Mouse (Mus musculus): Measurements from ENCODE around the gene St6galnac4. TPM values are rescaled to one million over a fixed set of nuclear protein-coding genes. Genes with fewer than 3 reads are reported as not detected.

Gene St6galnac4
- polyA plus RNA-seq (2014; fragmentation: Illumina TruSeq; extraction: RNeasy Lipid Tissue Mini Kit (QIAGEN cat#74804)), result 1.8 TPM

GRCm38 (mm10) chr2:32586871-32587351 lies at the start of gene St6galnac4:
Gene St6galnac4, plus strand, starts transcription at chr2:32587095.

GRCm38 (mm10) chr2:32570698-32571494 lies 16.0 kb upstream of the St6galnac4 start, which contains the start of gene Dpm2:
Gene Dpm2, plus strand, starts transcription at chr2:32570858.

DNA sequence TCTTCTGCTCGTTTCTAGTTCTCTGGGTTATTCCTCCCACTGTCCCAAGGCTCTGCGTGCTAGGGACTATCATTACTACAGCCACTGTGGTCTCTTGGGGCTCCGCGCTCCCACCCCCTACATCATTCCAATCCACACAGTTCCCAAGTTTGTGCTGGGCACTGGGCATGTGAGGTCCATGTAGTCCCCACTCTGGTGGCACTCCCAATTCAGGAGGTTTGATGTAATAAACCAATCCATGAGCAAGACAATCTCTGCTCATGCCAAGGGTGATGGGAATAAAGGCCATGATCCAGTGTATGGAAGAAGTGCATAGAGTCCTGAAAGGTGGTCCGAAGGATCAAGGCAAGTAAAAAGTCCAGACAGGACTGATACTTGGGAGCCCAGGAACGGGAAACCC lies 12.4 kb upstream of the St6galnac4 start, which contains the start of gene Pip5kl1:
Gene Pip5kl1, plus strand, starts transcription at position 301 of the 400 bp plus-strand sequence.

DNA sequence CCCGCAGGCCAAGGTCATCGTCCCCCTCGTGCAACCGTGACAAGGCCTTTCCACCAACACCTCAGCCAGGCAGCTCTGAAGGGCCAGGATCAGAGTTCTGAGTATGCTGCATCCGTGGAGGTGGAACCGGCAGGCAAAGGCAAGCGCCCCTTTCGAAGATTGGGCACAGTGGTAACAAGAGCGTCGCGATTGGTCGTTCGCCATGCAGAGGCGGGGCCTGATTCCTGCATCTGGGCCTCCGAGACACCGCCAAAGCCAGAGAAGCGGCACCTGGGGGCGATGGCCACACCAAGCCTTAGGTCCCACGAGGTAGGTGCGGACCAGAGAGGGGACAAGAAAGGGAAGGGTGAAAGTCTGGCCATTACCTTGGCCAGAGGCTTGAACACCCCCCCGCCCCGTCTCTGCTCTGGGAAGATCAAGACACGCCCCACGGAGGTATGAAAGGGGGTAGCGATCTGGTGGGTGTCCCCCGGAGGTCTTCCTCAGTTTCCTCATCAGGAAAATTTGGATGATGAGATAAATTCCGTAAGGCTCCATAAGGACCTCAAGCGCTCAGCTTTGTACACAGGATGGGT lies 11.2 kb upstream of the St6galnac4 start, which contains the start of gene 9430097D07Rik:
Gene 9430097D07Rik, minus strand, starts transcription at position 99 of the 575 bp plus-strand sequence.

DNA sequence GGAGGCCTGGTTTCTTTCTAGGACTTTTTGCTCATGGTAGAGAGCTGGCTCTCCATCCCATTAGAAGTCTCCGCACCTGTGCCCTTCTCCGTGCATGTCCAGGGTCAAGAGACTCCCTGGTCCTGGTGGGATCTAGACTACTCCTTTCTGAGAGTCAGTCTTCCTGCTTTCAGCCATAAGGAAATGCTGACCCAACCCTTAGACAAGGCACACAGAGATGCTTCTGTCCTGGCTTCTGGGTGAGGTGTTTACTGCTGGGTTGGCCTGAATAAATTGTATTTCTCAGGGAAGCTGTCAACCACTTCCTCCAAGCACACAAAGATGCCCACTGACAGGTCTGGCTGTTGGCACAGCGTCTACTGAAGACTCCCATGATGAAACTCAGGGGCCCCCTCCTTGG lies 12.5 kb downstream of the St6galnac4 start, which contains the start of gene St6galnac6:
Gene St6galnac6, plus strand, starts transcription at position 301 of the 400 bp plus-strand sequence.

DNA sequence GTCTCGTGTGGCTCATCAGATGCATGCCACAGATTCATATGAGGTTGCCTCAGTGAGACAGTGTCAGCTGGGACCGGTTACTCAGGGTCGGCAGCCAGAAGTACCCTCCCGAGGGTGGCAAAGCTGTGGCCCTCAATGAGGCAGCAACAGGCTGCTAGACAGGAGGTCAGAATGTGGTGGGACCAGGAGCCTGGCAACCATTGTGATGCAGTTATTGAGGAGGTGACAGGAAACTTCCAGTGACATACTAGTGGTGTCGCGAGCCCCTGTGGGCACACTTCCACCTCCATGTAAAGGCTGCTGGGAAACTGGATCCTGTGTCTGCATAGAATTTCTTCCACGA lies 34.6 kb downstream of the St6galnac4 start, which contains the start of gene Ak1:
Gene Ak1, plus strand, starts transcription at position 242 of the 343 bp plus-strand sequence.

GRCm38 (mm10) chr2:32646379-32647056 lies 59.6 kb downstream of the St6galnac4 start, which contains the start of gene Eng:
Gene Eng, plus strand, starts transcription at chr2:32646595.

Other genes with a start within 250 kb of the St6galnac4 start
- gene Ciz1, start 234.8 kb upstream of the St6galnac4 start, polyA plus RNA-seq (2014; fragmentation: Illumina TruSeq; extraction: RNeasy Lipid Tissue Mini Kit (QIAGEN cat#74804)), result 4.8 TPM
- 1.4 TPM for gene Dnm1, start 233.8 kb upstream of the St6galnac4 start, polyA plus RNA-seq (2014; fragmentation: Illumina TruSeq; extraction: RNeasy Lipid Tissue Mini Kit (QIAGEN cat#74804))
- 1.7 TPM for gene 1110008P14Rik, start 205.2 kb upstream of the St6galnac4 start, polyA plus RNA-seq (2014; fragmentation: Illumina TruSeq; extraction: RNeasy Lipid Tissue Mini Kit (QIAGEN cat#74804))
- gene Lcn2, start 198.8 kb upstream of the St6galnac4 start, polyA plus RNA-seq (2014; fragmentation: Illumina TruSeq; extraction: RNeasy Lipid Tissue Mini Kit (QIAGEN cat#74804)), result 5.6 TPM
- gene Ptges2, start 191.2 kb upstream of the St6galnac4 start, polyA plus RNA-seq (2014; fragmentation: Illumina TruSeq; extraction: RNeasy Lipid Tissue Mini Kit (QIAGEN cat#74804)), result 1.9 TPM
- 0.83 TPM for gene Naif1, start 136.6 kb upstream of the St6galnac4 start, polyA plus RNA-seq (2014; fragmentation: Illumina TruSeq; extraction: RNeasy Lipid Tissue Mini Kit (QIAGEN cat#74804))
- gene Slc25a25, start 135.7 kb upstream of the St6galnac4 start, polyA plus RNA-seq (2014; fragmentation: Illumina TruSeq; extraction: RNeasy Lipid Tissue Mini Kit (QIAGEN cat#74804)), result 1.1 TPM
- gene Fam102a, start 51.8 kb upstream of the St6galnac4 start, polyA plus RNA-seq (2014; fragmentation: Illumina TruSeq; extraction: RNeasy Lipid Tissue Mini Kit (QIAGEN cat#74804)), result 4.4 TPM
- 3.4 TPM for gene Dpm2, start 16.2 kb upstream of the St6galnac4 start, polyA plus RNA-seq (2014; fragmentation: Illumina TruSeq; extraction: RNeasy Lipid Tissue Mini Kit (QIAGEN cat#74804))
- gene Pip5kl1, start 12.3 kb upstream of the St6galnac4 start, polyA plus RNA-seq (2014; fragmentation: Illumina TruSeq; extraction: RNeasy Lipid Tissue Mini Kit (QIAGEN cat#74804)), result not detected
- not detected for gene 9430097D07Rik, start 11.4 kb upstream of the St6galnac4 start, polyA plus RNA-seq (2014; fragmentation: Illumina TruSeq; extraction: RNeasy Lipid Tissue Mini Kit (QIAGEN cat#74804))
- 2.8 TPM for gene St6galnac6, start 12.6 kb downstream of the St6galnac4 start, polyA plus RNA-seq (2014; fragmentation: Illumina TruSeq; extraction: RNeasy Lipid Tissue Mini Kit (QIAGEN cat#74804))
- gene Ak1, start 34.7 kb downstream of the St6galnac4 start, polyA plus RNA-seq (2014; fragmentation: Illumina TruSeq; extraction: RNeasy Lipid Tissue Mini Kit (QIAGEN cat#74804)), result 1.8 TPM
- 1.1 TPM for gene Eng, start 59.5 kb downstream of the St6galnac4 start, polyA plus RNA-seq (2014; fragmentation: Illumina TruSeq; extraction: RNeasy Lipid Tissue Mini Kit (QIAGEN cat#74804))
- gene Fpgs, start 117.0 kb downstream of the St6galnac4 start, polyA plus RNA-seq (2014; fragmentation: Illumina TruSeq; extraction: RNeasy Lipid Tissue Mini Kit (QIAGEN cat#74804)), result 1.2 TPM
- 61.4 TPM for gene Cdk9, start 126.0 kb downstream of the St6galnac4 start, polyA plus RNA-seq (2014; fragmentation: Illumina TruSeq; extraction: RNeasy Lipid Tissue Mini Kit (QIAGEN cat#74804))
- gene Sh2d3c, start 134.0 kb downstream of the St6galnac4 start, polyA plus RNA-seq (2014; fragmentation: Illumina TruSeq; extraction: RNeasy Lipid Tissue Mini Kit (QIAGEN cat#74804)), result 0.14 TPM
- gene 6330409D20Rik, start 153.9 kb downstream of the St6galnac4 start, polyA plus RNA-seq (2014; fragmentation: Illumina TruSeq; extraction: RNeasy Lipid Tissue Mini Kit (QIAGEN cat#74804)), result not detected
- 1.0 TPM for gene Tor2a, start 170.1 kb downstream of the St6galnac4 start, polyA plus RNA-seq (2014; fragmentation: Illumina TruSeq; extraction: RNeasy Lipid Tissue Mini Kit (QIAGEN cat#74804))
- gene Ttc16, start 188.5 kb downstream of the St6galnac4 start, polyA plus RNA-seq (2014; fragmentation: Illumina TruSeq; extraction: RNeasy Lipid Tissue Mini Kit (QIAGEN cat#74804)), result 0.37 TPM
- not detected for gene Ptrh1, start 188.7 kb downstream of the St6galnac4 start, polyA plus RNA-seq (2014; fragmentation: Illumina TruSeq; extraction: RNeasy Lipid Tissue Mini Kit (QIAGEN cat#74804))
- gene Cfap157, start 197.3 kb downstream of the St6galnac4 start, polyA plus RNA-seq (2014; fragmentation: Illumina TruSeq; extraction: RNeasy Lipid Tissue Mini Kit (QIAGEN cat#74804)), result not detected